Mouse (Mus musculus): ENCODE measurements around the gene Gm28051.
A peak's percentile ranks its signal among the peaks of the same experiment; 100 is the strongest.

Gm28051 gene

DNA sequence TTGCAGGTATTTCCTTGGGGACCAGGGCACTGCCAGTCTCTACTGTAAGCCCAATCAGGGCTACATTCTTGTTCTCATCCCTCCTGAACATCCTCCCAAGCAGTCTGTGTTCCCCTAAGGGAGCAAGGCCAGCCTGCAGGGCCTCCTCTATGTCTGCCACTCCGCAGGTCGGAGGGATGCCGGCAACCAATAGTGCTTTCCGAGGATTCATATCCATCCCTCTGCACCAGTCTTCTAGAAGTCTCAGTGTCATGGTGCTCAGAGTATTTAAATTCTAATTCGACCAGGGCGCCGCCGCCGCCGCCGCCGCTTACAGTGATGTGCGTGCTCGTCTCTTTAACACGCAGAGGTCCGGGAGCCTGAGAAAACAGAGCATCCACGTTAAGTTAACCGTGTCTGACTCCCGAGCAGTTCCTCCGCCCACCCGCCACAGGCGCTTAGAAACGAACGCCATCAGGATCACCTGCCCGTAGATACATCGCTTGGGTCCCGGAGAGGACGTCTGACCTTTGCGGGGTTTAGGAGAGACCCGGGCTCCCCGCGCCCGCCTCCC lies 14.5 kb downstream of the Gm28051 start:
- no peak for DNase-seq (ENCODE audit: low read depth, low spot score)

DNA sequence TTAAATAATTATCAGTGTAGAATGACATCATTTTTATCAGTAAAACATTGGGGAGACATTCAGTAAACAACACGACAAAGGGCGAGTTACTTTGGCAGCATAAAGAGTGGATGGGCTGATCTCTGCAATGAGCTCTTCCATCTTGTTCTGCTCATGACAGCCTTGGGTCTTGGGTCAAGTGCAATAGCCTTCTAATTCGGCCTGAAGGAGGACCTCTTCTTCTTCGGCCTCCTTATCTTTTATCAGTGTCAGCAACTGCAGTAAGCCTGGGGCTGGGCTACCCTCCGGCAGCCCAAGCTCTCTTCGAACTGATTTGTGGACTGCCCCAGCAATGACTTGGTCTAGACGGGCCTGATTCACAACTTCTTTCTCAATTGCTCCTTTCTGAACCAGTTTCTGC lies 15.5 kb downstream of the Gm28051 start:
- DNase-seq (ENCODE audit: low read depth, low spot score): no peak

DNA sequence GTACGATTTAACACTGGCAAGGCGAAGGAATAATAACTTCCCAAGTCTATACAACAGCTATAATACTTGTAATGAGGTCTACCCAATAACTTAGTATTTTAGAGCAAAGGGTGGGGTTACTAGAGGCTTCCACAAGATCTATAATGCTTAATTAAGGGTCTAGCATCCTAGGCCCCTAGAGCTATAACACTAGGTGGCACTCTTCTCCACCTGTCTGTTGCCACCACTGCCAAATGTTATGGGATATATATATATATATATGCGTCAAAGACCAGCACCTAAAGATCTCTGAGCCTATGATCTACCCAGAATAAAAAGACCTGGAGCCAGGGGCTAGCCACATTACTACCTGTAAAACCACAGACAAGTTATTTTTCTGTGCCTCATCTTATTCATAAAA lies 17.3 kb downstream of the Gm28051 start:
- DNase-seq (ENCODE audit: low read depth, low spot score): no peak

DNA sequence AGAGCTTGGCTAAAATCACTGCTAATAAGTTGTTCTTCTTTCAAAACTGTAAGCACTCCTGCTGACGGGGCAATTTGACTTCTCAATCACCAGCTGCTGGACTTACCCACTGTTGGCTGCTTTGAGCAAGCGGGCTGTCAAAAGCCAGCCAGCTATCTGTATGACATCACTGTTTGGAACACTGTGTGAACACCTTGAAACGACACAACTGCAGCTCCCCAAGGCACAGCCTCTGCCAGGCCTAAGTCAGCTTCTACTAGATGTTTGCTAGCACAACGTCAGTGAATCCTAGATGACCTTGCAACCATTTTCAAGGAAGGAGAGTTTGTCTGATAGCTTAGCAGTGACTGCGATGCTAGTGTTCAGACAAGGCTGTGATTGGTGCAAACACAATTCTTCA lies 18.5 kb downstream of the Gm28051 start:
- DNase-seq (ENCODE audit: low read depth, low spot score): no peak

DNA sequence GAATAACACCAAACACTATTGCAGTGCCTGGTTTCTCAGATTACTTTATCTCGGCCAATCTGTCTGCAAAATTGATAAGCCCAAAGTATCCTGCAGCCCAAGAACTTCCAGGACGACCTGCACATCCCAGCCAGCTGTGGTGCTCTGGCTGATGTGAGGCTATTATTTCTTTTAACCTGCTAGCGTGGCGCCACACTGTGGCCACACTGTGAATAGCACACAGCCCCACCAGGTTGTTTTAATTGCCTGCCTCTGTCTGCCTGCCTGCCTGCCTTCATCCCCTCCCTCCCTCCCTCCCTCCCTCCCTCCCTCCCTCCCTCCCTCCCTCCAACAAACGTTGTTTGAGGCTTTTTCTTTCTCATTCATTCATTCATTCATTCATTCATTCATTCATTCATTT lies 24.2 kb downstream of the Gm28051 start:
- DNase-seq (ENCODE audit: low read depth, low spot score): no peak

DNA sequence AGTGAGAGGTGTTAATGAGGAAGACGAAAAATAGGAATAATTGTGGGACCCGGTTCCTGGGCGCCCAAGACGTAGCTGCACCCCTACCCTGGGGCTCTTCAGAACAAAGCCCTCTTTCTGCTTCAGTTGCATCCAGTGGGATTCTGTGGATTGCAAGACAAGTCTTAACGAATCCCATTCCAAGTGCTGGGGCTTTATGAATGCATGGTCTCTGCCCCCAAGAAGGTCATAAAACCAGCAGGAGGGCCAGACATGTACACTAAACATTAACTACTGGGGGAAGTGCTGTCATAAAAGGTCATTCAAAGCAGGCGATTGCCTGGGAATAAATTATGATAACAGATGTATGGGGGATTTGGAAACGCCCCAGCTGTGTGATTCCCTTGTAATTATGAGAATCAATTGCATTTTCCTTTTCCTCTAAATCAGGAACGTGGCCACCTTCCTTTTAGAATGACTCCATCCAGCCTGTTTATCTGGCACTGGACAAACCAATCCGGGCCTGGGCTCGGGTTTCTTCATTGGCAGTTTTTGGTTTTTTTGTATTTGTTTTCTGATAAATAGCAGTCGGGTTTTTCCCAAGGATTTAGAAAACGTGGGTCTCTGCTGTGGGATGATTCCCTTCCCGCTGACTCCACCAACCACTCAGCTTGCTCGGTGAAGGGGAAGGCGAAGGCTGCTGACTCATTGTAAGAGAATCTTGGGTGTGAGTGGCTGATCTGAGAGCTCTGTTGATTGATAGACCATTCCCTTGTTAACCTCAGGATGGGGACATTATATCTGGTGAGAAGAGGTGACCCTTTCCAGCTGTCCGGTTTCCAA lies 26.6 kb downstream of the Gm28051 start:
- DNase-seq (ENCODE audit: low read depth, low spot score): no peak

DNA sequence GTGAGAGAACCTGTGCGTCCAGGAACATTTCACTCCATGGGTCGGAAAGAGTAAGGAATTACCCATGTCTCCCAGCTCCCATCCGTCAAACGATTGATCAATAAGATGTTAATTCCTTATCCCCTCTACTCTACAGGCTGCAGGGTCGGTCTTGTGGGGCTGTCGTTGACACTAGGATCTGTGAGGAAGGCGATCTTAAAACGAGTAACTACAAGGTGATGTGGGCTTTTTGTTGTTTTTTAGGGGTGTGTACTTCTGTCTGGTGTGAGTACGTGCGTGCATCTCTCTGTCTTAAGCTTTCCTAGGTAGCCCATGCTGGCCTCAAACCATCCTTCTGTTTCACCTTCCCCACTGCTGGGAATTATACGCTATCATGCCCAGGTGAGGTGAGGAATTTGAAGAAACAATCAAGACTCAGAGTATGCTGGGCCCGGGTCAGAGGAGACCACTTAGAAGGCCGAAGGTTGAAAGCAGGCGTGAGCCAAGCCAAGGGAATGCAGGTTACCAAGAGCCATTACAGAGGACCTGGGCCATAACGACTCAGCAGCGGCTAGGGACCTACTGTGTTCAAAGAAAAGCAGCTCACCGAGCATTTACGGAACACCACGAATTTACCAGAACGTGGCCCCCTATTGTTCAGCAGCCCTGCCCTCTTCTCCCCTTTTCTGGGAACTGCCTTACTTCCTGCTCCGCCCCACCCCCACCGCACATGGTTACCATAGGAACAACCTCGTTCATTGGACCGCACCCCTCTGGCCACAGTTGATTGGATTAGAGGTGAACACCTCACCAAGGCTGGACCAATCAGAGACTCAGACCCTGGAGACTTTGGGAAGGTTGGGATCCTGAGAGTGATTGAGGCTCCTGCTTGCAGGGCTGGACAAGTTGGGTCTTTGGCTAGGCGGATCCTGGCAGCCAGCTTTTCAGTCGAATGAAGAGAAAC lies 27.4 kb downstream of the Gm28051 start:
- DNase-seq (ENCODE audit: low read depth, low spot score): peak; percentile 89

DNA sequence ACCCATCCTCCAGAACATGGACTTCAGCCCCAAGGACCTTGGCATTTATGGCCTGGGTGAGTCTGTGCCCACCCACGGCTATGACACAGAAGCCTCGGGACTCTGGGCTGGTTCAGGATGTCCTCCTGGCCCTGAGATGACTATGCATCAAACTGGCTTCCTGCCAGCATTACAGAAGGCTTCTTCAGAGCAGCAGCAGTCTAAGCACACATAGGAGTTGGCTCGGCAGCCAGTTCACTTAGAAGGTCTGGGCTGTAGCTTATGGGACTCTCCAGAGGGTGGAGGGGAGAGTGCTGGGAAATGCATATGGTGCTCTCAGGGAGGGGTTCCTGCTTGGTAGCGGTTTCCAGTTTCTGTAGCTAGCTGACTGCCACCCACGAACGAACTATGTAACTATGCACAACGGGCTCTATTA lies 31.8 kb downstream of the Gm28051 start:
- DNase-seq (ENCODE audit: low read depth, low spot score): no peak

DNA sequence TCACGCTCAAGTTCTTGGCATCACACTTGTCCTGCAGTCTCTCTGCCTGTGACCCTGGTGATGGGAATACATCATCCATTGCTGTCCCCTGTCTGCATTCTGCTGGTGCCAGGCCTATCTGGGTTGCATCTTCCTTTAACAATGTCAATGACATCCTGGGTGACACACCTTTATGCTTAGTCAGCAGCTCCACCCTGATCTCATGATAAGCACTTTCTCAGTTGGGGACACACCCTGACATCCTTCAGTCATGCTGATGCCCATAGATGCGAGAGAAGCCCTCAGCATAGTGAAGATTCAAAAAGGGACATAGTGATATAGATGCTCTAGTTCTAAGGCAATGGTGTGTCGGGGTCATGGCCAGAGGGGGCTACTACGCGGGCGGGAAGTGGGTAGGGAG lies 32.4 kb downstream of the Gm28051 start:
- DNase-seq (ENCODE audit: low read depth, low spot score): no peak

DNA sequence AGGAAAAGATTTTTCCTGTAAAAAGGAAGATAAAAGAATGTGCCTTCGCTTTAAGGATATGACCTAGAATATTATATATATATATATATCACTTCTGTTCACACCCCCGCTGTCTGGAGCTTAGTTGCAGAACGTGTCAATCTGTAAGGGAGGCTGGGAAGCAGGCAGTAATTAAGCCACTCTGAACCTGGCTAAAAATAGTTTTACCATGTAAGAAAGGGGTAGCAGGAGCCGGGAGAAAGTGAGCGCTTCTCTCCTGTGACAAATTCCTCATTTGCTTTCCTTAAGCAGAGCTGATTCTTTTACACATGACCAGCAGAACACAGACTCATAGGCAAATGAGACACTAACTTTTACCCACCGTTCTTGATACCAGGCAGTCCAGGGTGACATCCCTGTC lies 33.7 kb downstream of the Gm28051 start:
- no peak for DNase-seq (ENCODE audit: low read depth, low spot score)

DNA sequence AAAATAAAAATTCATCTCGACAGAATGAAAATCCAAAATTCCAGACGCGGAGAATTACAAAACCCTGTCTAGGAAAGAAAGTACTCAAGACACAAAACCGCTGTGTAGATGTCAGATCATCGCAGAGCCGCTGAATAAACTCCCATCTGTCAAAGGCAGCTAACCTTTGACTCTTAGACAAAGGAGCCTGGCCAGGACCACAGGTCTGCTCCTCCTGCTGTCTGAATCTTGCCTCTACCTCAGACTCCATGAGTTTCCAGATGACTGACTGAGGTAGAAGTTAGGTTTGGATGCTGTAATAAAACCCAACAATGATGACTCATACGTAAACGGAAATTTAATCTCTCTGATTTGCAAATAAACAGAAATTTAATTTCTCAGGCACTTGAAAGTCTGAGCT lies 34.6 kb downstream of the Gm28051 start:
- DNase-seq (ENCODE audit: low read depth, low spot score): no peak

DNA sequence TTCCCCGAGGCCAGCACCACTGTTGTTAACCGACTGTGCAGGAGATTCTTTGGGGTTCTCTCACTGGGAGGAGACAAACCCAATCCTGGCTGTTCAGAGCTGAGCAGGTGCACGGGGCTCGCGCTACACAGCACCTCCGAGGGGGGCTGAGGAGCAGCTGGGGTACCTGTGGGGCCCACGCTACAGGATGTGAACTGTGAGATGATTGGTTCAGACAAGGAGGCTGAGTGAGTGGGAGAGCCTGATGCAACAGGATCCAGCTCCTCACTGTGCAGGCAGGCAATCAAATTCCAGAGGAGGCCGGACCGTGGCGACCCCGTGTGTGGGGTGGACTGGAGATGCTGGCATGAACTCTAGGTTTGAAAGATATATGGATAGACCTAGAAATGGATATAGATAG lies 35.1 kb downstream of the Gm28051 start:
- no peak for DNase-seq (ENCODE audit: low read depth, low spot score)

DNA sequence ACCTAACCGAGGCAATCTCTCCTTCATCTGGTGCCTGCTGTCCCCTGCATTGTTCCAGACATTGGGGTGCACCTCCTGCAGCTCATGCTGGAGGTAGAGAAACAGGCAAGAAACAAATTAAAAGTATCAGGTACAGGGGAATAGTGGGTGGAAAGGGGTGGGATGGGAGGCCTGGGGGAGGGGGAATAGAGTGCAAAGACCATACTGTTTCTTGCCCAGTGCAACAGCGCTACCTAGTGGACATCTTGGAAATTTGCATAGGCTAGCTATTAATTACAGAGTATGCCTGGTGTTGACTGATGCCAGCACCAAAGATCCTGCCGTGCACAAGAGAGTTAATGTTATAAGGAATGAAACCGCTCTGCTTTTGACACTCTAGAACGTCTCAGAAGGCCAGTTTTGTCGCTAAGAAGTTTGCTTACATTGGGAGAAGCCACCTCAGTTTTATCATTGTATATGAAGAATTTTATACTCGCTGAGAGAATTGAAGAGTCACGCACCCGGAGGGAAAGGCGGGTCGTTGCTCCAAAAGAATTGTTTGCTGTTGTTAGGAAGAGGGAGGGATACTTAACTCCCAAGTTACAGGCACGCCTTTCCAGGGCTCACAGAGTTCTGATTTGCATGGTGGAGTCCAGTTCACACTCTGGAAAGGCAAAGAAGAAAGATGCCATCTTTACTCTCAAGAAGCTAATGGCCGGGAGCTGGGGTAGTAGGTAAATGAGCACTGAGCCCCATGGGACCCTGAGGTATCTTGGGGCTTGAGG lies 37.8 kb downstream of the Gm28051 start:
- DNase-seq (ENCODE audit: low read depth, low spot score): no peak

DNA sequence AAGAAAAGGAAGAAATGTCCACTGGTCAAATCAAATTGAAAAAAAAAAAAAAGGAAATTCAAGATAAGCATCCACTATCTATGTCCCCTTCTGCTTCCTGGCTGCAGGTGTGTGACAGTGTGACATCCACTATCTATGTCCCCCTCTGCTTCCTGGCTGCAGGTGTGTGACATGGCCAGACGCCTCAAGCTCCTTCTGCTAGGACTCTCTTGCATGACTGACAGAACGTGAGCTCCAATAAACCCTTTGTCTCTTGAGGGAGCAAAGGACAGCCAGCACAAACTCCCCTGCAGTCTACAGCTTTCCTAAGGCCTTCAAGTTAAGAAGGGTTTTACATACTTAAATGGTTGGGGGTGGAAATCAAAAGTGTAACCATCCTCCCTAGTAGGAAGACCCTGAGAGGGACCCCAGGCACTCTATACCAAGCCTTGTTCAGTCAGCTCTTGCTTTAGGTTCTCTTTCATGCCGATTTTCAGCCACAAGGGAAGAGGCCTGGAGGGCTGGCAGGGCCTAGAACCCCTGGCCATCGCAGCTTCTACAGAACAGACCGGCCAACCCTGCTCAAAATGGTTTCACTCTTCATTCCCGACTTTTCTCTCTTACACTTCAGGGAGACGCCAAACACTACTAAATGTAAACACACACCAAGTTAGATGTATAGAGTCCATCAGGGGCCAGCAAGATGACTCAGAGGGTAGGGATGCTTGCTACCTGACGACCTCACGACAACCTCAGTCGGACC lies 42.7 kb downstream of the Gm28051 start:
- DNase-seq (ENCODE audit: low read depth, low spot score): no peak

DNA sequence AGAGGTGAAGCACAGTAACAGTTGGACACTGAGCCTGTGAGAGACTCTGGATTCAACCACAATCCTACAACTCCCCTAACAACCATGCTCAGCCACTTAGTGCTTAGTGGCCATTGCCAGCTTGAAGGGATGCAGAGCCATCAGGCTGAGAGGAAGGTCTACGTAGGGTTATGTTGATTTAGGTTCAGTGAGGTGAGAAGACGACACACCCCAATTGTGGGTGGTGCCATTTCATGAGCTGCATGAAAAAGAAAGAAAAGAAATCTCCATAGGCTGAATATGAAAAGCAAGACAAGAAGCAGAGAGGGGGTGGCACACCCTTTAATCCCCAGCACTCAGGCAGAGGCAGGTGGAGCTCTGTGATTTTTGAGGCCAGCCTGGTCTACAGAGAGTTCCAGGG lies 43.4 kb downstream of the Gm28051 start:
- DNase-seq (ENCODE audit: low read depth, low spot score): no peak

DNA sequence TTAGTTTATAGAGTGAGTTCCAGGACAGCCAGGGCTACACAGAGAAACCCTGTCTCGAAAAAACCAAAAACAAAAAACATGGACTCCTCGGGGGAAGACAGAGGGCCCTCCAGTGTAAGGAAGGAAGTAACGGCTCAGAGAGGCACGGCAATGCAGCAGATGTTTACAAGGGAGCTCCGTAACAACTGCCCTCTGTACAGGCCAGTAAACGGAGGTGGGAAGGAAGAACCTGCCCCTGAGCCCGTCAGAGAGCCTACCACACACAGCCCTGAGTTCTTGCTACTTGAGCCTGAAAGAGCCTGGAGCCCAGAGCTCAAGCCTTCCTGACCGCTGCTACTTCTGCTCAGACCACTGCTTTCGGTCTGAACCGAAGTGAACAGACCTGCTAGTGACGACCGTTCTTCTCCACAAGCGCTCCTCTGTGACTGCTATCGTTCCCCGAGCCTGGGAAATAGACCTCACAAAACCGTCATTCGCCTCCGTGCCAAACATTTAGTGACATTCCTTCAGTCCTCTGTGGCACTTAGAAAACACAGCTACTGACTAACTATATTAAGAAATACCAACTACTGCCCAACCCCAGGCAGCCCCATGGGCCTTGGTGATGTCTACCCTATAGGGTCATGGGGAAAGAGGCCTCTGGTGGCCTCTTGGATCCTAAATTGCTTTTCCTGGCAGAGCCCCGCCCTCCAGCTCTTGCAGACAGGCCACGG lies 44.3 kb downstream of the Gm28051 start:
- no peak for DNase-seq (ENCODE audit: low read depth, low spot score)

DNA sequence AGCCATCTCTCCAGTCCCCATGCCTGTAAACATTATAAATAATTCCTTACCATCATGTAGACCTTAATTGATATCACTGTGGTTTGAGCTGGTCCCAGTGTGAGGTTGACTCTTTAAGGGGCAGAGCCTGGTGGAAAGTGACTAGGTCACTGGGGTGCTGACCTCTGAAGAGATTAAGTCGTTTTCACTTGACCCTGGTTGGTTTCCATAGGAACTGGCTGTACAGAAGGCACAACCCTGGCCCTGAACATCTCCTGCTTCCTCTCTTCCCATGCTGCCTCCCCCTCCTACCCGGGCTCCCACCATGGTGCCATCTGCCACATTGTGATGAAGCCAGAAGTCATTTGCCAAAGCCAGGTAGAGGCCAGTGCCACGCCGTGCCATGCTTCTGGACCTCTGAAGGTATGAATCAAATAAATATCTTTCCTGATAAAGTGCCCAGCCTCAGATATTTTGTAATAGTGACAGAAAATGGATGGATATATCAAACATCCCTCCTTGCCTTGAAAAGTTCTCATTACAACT lies 46.7 kb downstream of the Gm28051 start:
- DNase-seq (ENCODE audit: low read depth, low spot score): no peak

DNA sequence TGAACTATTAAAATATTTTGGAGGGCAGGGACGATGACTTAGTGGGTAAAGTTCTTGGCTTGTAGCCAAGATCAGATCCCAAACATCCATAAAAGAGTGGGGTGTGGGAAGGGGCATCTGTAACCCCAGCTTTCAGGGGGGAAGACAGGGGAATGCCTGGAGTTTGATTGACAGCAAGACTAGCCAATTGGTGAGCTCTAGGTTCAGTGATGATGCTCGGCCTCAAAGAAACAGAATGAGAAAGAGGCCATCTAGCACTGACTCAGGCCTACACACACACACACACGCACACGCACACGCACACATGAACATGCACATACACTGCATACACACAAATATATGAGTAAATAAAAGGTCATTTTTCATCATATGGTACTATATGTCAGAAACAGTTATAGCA lies 47.7 kb downstream of the Gm28051 start:
- DNase-seq (ENCODE audit: low read depth, low spot score): no peak

DNA sequence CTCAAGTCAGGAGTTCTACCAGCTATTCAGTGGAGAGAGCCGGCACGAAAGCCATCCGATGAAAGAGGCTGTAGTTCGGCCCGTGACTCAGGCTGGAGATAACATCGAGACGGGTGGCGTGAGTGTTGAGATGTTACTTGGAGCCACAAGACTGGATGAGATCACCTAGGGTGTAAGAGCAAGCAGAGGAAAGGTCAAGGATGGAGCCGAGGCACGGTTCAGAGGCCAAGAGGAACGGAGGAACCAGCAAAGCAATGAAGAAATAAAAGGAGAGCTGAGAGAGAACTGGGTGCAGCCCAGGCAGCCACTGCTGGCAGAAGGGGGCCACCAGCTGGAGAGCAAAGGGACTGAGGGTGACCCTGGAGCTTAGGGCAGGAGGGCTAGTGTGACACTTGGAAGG lies 49.3 kb downstream of the Gm28051 start:
- DNase-seq (ENCODE audit: low read depth, low spot score): no peak

DNA sequence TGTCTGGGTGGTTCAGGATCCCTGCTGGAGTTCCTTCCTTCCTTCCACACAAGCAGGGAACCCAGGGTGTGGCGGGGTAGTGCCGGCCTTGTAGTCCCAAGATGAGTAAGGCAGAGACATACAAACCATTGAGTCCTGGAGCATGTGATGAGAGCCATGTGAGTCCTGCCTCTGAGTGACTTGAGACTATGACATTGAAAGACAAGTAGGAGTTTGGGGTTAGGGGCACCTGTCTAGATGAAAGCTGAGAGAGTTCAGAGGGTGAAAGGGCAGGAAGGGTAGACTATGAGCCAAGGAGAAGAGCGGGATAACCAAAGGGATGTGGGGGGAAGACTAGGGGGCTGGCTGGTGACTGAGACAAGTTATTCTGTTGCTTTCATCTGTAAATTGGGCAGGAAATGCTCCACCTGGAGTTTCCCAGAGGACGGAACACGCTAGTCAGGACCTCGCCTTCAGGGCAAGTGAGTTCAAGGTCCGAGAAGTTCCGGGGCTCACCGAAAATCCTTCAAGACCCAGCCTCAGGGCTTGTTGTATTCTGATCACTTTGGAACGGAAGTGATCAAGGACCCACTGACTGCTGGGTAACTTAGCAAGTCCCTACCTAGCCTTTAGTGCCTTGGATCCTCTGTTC lies 50.6 kb downstream of the Gm28051 start:
- no peak for DNase-seq (ENCODE audit: low read depth, low spot score)
